Mouse (Mus musculus) CH12.LX (cell line): ENCODE results near the gene Dlgap3. TPM values are rescaled to one million over a fixed set of nuclear protein-coding genes. Genes with fewer than 3 reads are reported as not detected.

Experiments used
- DNase-seq: peaks from one replicate; pipeline ENCODE4 v3.0.0-alpha.2; 2013; ENCODE audit errors: extremely low read depth
- H3K27ac ChIP-seq: 2 replicates; pipeline ENCODE4 v1.5.1; 2012; ENCODE audit warnings: low read depth, mild to moderate bottlenecking, control low read depth, moderate library complexity; ENCODE audit not compliant: insufficient read depth
- H3K27me3 ChIP-seq: replicated peaks from 2 replicates; pipeline ENCODE3; 2012; ENCODE audit warnings: inconsistent platforms
- H3K36me3 ChIP-seq, 2 experiments: replicated peaks in 1 of 2; 2 replicates each; pipeline versions ENCODE3 to v1.6.1; 2012; ENCODE audit warnings: inconsistent platforms in 1 of 2, low read length in 1 of 2, mild to moderate bottlenecking in 1 of 2, mixed read lengths in 1 of 2, moderate library complexity in 1 of 2; ENCODE audit not compliant: control insufficient read depth in 1 of 2, insufficient read depth in 1 of 2
- H3K4me1 ChIP-seq, 2 experiments: 2 replicates each; pipeline ENCODE4 v1.6.1; 2012; ENCODE audit warnings: inconsistent platforms in 1 of 2, moderate library complexity in 1 of 2; ENCODE audit not compliant: insufficient read depth in 2 of 2, control insufficient read depth in 1 of 2
- H3K4me2 ChIP-seq: 2 replicates; pipeline ENCODE4 v1.6.1; 2012; ENCODE audit warnings: low read depth, mild to moderate bottlenecking, control low read depth; ENCODE audit not compliant: poor library complexity, insufficient read depth, severe bottlenecking
- H3K4me3 ChIP-seq, 3 experiments: fragments of 150-350 bp in 1 of 3; sonication (generic) in 1 of 3; replicated peaks in 1 of 3; 2 replicates each; pipeline versions ENCODE3 to v1.5.1; 2011 to 2012; ENCODE audit warnings: low read depth in 2 of 3, low read length in 2 of 3, mild to moderate bottlenecking in 2 of 3, moderate library complexity in 2 of 3, control low read depth in 1 of 3, improper control_type of control experiment in 1 of 3, inconsistent platforms in 1 of 3, mixed read lengths in 1 of 3; ENCODE audit not compliant: poor library complexity in 1 of 3
- H3K79me2 ChIP-seq: replicated peaks from 2 replicates; pipeline ENCODE4 v1.6.1; 2012; ENCODE audit warnings: mild to moderate bottlenecking, moderate library complexity; ENCODE audit not compliant: control insufficient read depth, poor library complexity, insufficient read depth, severe bottlenecking; ENCODE audit errors: extremely low read depth
- H3K9ac ChIP-seq: 2 replicates; pipeline ENCODE4 v1.6.1; 2012; ENCODE audit warnings: low read depth, mild to moderate bottlenecking, control low read depth, moderate library complexity; ENCODE audit not compliant: insufficient read depth
- H3K9me3 ChIP-seq: replicated peaks from 2 replicates; pipeline ENCODE3; 2012; ENCODE audit warnings: low read length, inconsistent platforms, mixed read lengths
- BHLHE40 ChIP-seq: IDR thresholded peaks from 2 replicates; pipeline ENCODE4 v1.6.1; 2011; ENCODE audit warnings: mild to moderate bottlenecking, low read depth, low read length, improper control_type of control experiment
- CHD2 ChIP-seq: IDR thresholded peaks from 2 replicates; pipeline ENCODE4 v1.6.1; 2011; ENCODE audit warnings: low read length, improper control_type of control experiment
- CTCF ChIP-seq, 2 experiments: IDR thresholded peaks in 1 of 2; conservative IDR thresholded peaks in 1 of 2; 2 replicates each; pipeline ENCODE4 v1.5.1; 2011 to 2012; ENCODE audit warnings: low read depth in 2 of 2, low read length in 2 of 2, improper control_type of control experiment in 1 of 2, inconsistent platforms in 1 of 2, mild to moderate bottlenecking in 1 of 2, moderate library complexity in 1 of 2
- ETS1 ChIP-seq: conservative IDR thresholded peaks from 2 replicates; pipeline ENCODE4 v1.6.1; 2012; ENCODE audit warnings: low read depth, mild to moderate bottlenecking, inconsistent platforms, low read length, improper control_type of control experiment, moderate library complexity
- HCFC1 ChIP-seq: IDR thresholded peaks from 2 replicates; pipeline ENCODE4 v1.6.1; 2012; ENCODE audit warnings: low read depth, mild to moderate bottlenecking, inconsistent platforms, low read length, improper control_type of control experiment
- IRF4 ChIP-seq: IDR thresholded peaks from 2 replicates; pipeline ENCODE4 v1.6.1; 2014; ENCODE audit warnings: low read depth, mild to moderate bottlenecking, inconsistent platforms, low read length, improper control_type of control experiment
- KAT2A ChIP-seq: IDR thresholded peaks from 2 replicates; pipeline ENCODE4 v1.6.1; 2012; ENCODE audit warnings: low read length, improper control_type of control experiment, inconsistent platforms; ENCODE audit not compliant: insufficient replicate concordance
- MAZ ChIP-seq: IDR thresholded peaks from 2 replicates; pipeline ENCODE4 v1.6.1; 2012; ENCODE audit warnings: low read depth, mild to moderate bottlenecking, inconsistent platforms, low read length, improper control_type of control experiment, moderate library complexity
- NELFE ChIP-seq: IDR thresholded peaks from 2 replicates; pipeline ENCODE4 v1.6.1; 2011; ENCODE audit warnings: low read depth, low read length, improper control_type of control experiment
- NRF1 ChIP-seq: IDR thresholded peaks from 2 replicates; pipeline ENCODE4 v1.6.1; 2014; ENCODE audit warnings: low read depth, mild to moderate bottlenecking, inconsistent platforms, low read length, improper control_type of control experiment, moderate library complexity
- PAX5 ChIP-seq: IDR thresholded peaks from 2 replicates; pipeline ENCODE4 v1.6.1; 2012; ENCODE audit warnings: low read length, inconsistent platforms, mixed read lengths
- POLR2AphosphoS2 ChIP-seq: IDR thresholded peaks from 2 replicates; pipeline ENCODE4 v1.6.1; 2011; ENCODE audit warnings: low read depth, low read length, improper control_type of control experiment
- RAD21 ChIP-seq: IDR thresholded peaks from 2 replicates; pipeline ENCODE4 v1.6.1; 2011; ENCODE audit warnings: low read depth, mild to moderate bottlenecking, low read length, improper control_type of control experiment, moderate library complexity
- RCOR1 ChIP-seq: conservative IDR thresholded peaks from 2 replicates; pipeline ENCODE4 v1.6.1; 2012; ENCODE audit warnings: low read depth, mild to moderate bottlenecking, inconsistent platforms, low read length, improper control_type of control experiment
- SMC3 ChIP-seq: IDR thresholded peaks from 2 replicates; pipeline ENCODE4 v1.6.1; 2011; ENCODE audit warnings: low read depth, low read length, improper control_type of control experiment
- TBP ChIP-seq: conservative IDR thresholded peaks from 2 replicates; pipeline ENCODE4 v1.6.1; 2011; ENCODE audit warnings: low read depth, low read length, improper control_type of control experiment
- USF1 ChIP-seq: IDR thresholded peaks from 2 replicates; pipeline ENCODE4 v1.6.1; 2014; ENCODE audit warnings: low read depth, mild to moderate bottlenecking, inconsistent platforms, low read length, improper control_type of control experiment
- ZC3H11A ChIP-seq: IDR thresholded peaks from 2 replicates; pipeline ENCODE4 v1.6.1; 2012; ENCODE audit warnings: low read depth, mild to moderate bottlenecking, inconsistent platforms, low read length, improper control_type of control experiment
- ZMIZ1 ChIP-seq: IDR thresholded peaks from 2 replicates; pipeline ENCODE4 v1.6.1; 2012; ENCODE audit warnings: low read depth, mild to moderate bottlenecking, inconsistent platforms, low read length, improper control_type of control experiment
- ZNF384 ChIP-seq: IDR thresholded peaks from 2 replicates; pipeline ENCODE4 v1.6.1; 2012; ENCODE audit warnings: low read depth, low read length, improper control_type of control experiment, inconsistent platforms
- dilution Hi-C: fragments of 300-500 bp; cut with MboI; formaldehyde crosslinking; loops from 2 replicates; pipeline ENCODE4 v1.14.3; 2020; ENCODE audit warnings: low sequenced_read_pairs; ENCODE audit not compliant: extremely low pct_unique_long_range_greater_than_20kb, extremely low pct_ligation_motif_present
- in situ Hi-C: fragments of 300-500 bp; cut with MboI; formaldehyde crosslinking; loops from 3 replicates; pipeline ENCODE4 v1.14.3; 2019; ENCODE audit warnings: low sequenced_read_pairs, low pct_ligation_motif_present, low pct_unique_long_range_greater_than_20kb, mixed read lengths
- polyA plus RNA-seq: library from polyadenylated mRNA; unstranded; fragments of >175 nt; gene quantifications from 2 replicates; pipeline ENCODE4 v1.2.1, GENCODE M21; 2012; ENCODE audit warnings: low read depth; ENCODE audit not compliant: insufficient read length
- total RNA-seq, 2 experiments: library from RNA; depleted of rRNA; stranded (reverse); fragments of 300-350 nt in 1 of 2; fragments of >200 nt in 1 of 2; gene quantifications; 2 replicates each; pipeline ENCODE4 v1.2.3; 2012 to 2014

The Dlgap3 gene
- total and polyA plus RNA-seq, 3 experiments, result 0.07 to 0.55 (median 0.08) TPM

GRCm38 (mm10) chr4:127179469-127180449 is 10.8 kb downstream of the Dlgap3 start:
- TF ChIP-seq BHLHE40 (no peak), RAD21 (no peak), PAX5 (no peak), POLR2AphosphoS2 (no peak), KAT2A (no peak), ZNF384 (no peak), ZC3H11A (no peak), USF1 (no peak)
- Histone ChIP-seq H3K4me2 (no peak overlapping the region), H3K9me3 (peaks cover 4% of the 10 kb centered on the region), H3K36me3 (no peaks in the 10 kb centered on the region), H3K27ac (no peak overlapping the region), H3K9ac (no peak overlapping the region), H3K27me3 (peaks cover 80% of the 10 kb centered on the region), H3K79me2 (no peaks in the 10 kb centered on the region), H3K4me3 (no peak overlapping the region), H3K4me1 (no peaks in the 10 kb centered on the region)
- DNase-seq, result no peak
- in situ Hi-C loops, result no loop called here
- dilution Hi-C loops, result no loop called here

GRCm38 (mm10) chr4:127180450-127180840 is 11.4 kb downstream of the Dlgap3 start:
- Histone ChIP-seq H3K27me3 (peaks cover 80% of the 10 kb centered on the region), H3K79me2 (no peaks in the 10 kb centered on the region), H3K36me3 (no peaks in the 10 kb centered on the region), H3K9me3 (peaks cover 4% of the 10 kb centered on the region), H3K4me2 (no peak overlapping the region), H3K4me1 (no peaks in the 10 kb centered on the region), H3K27ac (no peak overlapping the region), H3K9ac (no peak overlapping the region), H3K4me3 (no peak overlapping the region)
- in situ Hi-C loops (no loop called here), dilution Hi-C loops (no loop called here)
- TF ChIP-seq SMC3, result no peak
- no peak for TF ChIP-seq NRF1
- TF ChIP-seq RCOR1, result no peak
- TF ChIP-seq NELFE, result no peak
- TF ChIP-seq ZMIZ1, result no peak
- no peak for TF ChIP-seq HCFC1
- TF ChIP-seq CTCF (conservative IDR thresholded peaks at IDR 0.05 in 1 of 2, IDR thresholded peaks at IDR 0.05 in 1 of 2; ENCODE audit: low read depth in 2 of 2, low read length in 2 of 2), result no peak
- TF ChIP-seq MAZ, result no peak
- TF ChIP-seq IRF4, result no peak
- no peak for TF ChIP-seq CHD2
- no peak for TF ChIP-seq TBP
- TF ChIP-seq ETS1, result no peak
- DNase-seq, result no peak
